Mouse (Mus musculus) kidney, postnatal 10 days (tissue): ENCODE measurements around the gene Gpr171.
"Not testable (repeated sequence)": the region's sequence is repeated elsewhere in the genome, so short reads cannot be mapped to it uniquely, and the experiment has no call there.

ENCODE experiments used
- DNase-seq: peaks from one replicate; pipeline ENCODE4 v3.0.0; 2021; ENCODE audit warnings: mixed read lengths

Gene Gpr171

DNA sequence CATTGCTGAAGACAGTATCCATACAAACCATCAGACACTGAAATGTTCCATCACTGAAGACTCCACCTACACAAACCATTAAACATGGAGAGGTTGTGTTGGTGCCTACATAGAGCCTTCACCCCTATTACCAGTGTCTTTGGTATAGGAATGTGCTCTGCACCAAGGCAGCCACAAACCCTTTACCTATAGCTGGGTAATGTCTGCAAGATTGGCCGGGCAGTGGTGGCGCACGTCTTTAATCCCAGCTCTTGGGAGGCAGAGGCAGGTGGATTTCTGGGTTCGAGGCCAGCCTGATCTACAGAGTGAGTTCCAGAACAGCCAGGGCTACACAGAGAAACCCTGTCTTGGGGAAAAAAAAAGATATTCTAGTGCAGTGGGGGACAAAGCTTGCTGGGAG, 11.7 kb upstream of the Gpr171 start:
- DNase-seq = not testable (repeated sequence)

DNA sequence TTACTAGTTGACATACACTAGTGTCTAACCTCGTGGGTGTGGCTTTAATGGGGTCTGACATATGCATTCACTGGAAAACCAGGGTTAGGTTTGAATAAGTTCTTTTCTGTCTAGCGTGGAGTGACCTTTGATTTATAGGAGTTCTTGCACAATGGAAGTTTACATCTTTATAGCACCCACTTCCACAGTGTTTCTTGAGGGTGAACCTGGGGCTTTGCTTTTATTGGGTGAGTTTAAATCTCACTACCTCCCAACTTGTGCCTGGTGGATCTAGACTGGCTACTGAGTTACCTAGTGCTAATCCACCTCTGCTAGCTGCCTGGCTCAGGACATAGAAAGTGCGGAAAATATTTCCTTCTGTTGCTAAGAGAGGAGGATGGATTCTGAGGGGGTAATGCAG, 10.3 kb upstream of the Gpr171 start:
- DNase-seq = no peak

- DNase-seq = not testable (repeated sequence)
Measured at GRCm38 (mm10) chr3:59109834-59110233, 8.2 kb upstream of the Gpr171 start.

DNA sequence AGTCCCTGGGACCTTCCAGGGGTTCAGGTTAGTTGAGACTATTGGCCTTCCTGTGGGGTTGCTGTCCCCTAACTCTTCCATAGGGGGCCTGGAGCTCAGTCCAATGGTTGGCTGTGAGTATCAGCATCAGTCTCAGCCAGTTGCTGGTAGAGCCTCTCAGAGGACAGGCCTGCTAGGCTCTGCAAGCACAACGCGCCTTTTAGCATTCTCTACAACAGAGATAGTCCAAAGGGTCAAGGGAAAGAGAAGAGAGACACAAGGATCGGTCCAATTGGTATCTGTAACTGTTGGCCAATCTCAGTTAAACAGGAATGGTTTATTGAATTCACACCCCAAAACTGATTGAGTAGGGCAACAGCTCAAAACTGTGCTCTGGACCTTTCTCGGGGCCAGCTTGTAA, 5.8 kb upstream of the Gpr171 start:
- DNase-seq = no peak

DNA sequence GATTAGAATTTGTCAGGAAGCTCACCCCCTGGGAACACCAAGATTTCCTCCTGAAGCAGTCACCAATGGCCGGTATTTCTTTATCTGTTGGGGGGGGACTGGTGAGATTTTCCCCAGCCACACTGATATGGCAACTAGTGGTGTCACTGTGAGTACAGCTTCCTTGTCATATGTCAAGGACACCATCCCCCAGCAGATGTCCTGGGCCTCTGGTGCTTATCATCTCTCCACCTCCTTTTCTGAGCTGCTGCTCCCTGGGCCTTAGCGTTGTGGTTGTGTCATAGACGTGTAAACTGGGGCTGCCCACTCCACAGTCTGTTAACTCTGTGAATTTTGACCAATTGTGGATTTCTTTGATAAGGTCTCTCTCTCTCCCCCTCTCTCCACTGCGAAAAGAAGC, 2.8 kb upstream of the Gpr171 start:
- no peak for DNase-seq

- no peak for DNase-seq
Measured at GRCm38 (mm10) chr3:59102146-59102545, 525 bp upstream of the Gpr171 start.

DNA sequence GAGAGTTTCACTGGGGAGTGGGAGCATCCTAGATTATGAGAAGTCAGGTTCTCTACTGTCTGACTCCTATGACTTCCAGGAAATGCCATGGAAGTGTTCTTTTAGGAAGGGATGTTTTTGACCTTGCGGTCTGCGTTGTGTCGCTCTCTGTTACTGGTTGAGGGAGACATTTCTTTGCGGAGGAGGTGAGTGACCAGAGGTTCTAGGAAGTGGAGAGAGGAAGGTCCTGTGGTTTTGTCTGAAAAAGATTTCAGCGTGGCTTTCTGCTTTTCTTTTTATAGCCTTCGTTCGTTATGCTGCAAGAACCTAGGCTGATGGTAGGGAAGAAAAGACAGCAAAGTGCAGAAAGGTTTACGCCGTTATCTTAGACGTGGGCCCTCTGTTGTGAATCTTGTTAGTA, 3.1 kb downstream of the Gpr171 start:
- no peak for DNase-seq

DNA sequence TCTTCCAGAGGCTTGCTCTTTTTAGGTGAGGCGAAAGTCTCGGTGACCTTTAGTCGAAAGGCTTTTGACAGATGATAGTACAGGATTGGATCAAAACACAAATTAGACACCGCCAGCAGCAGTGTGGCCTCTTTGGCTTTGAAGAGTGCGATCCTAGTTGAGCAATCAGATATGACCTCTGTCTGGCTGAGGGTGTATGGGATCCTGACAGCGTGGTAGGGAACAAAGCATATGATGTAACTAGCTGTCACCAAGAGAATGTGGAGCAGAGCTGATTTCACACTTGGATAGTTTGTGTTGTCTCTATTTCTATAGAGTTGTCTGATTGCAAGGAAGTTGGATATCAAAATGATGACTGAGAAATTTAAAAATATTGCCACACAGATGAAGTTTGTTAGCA, 4.2 kb downstream of the Gpr171 start:
- DNase-seq = no peak

- DNase-seq = no peak
Measured at GRCm38 (mm10) chr3:59092702-59093101, 8.9 kb downstream of the Gpr171 start.

- no peak for DNase-seq
Measured at GRCm38 (mm10) chr3:59080919-59081318, 20.7 kb downstream of the Gpr171 start.

DNA sequence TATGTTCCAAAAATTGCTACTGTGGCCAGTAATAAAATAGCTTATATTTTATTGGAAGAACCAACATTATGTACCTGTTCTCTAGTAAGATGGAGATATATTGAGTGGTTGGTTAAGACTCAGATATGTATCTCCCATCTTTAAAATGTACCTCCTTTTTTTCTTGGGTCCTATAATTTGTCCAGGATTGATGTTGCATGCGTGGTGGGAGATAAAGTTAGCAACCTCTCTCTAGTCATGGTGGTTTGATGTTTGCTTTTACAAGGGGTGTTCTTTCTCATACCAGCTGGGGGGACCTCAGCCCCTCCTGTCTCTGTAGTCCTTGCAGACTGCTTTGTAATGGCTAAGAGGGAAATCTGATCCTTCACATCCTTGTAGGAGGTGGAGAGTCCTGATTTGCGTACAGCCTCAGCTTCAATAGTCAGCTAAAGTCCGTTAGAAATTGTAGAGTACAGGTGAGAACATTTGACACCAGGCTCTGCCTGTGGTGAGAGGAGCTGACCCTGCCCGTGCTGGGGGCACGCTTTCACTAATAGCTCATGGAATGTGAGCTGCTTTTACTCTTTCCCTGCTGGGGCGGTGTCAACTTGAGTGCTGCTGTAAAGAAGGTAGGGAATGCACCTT, 21.2 kb downstream of the Gpr171 start:
- no peak for DNase-seq

GRCm38 (mm10) chr3:59079327-59079726, 22.3 kb downstream of the Gpr171 start:
- DNase-seq = peak; percentile 60

DNA sequence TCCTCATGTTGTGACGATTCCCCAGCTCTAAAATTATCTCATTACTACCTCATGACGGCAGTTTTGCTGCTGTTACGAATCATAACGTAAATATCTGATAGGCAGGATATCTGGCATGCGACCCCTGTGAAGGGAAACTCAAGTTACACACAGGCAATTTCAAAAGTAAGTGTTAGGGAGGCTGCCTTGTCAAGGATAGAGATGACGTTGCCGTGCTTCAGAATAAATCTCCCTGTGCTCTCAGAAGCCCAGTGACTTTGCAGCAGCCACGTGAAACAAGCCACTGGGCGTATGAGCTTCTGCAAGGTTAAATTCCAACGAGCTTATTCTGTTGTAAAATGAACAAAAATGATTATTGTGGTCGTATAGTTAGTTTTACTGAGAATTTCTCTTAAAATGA, 23.0 kb downstream of the Gpr171 start:
- no peak for DNase-seq

DNA sequence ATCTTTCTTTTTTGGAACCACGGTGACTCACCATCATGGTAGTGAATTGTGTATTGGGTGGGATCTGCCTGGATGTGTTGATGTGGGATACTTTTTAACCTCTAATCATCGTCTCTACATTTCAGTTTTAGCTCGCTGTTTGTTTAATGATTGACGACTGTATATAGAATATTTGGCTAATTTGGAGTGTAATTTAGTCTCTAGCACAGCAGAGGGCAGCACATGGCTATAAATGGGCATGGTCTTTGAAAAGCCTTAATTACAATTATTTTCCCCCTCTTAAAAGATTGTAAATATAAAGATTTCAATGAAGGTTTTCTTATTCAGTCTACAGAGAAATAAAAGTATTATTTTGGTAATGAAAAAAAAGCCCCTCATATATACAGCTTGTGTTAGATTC, 24.3 kb downstream of the Gpr171 start:
- DNase-seq = no peak

GRCm38 (mm10) chr3:59069071-59069470, 32.5 kb downstream of the Gpr171 start:
- not testable (repeated sequence) for DNase-seq

GRCm38 (mm10) chr3:59066558-59067294, 34.9 kb downstream of the Gpr171 start:
- no peak for DNase-seq

DNA sequence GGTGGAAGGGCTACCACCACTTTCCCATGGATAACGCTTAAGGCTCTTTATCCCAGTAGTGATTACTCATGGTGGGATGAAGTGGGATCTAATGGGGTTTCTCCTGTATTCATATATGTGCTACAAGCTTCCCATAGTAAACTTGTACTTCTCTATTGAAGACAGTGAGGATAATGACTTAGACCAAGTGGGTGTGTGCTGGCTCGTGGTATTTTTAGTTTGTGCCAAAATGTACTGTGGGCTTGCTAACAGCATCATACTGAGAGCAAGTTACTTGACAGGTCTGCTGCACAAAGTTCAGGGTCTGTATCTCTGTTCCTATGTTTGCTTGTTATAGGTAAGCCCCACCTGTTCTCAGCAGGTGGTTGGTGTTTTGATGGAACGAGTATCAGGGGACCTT, 35.7 kb downstream of the Gpr171 start:
- DNase-seq = no peak

- no peak for DNase-seq
Measured at GRCm38 (mm10) chr3:59063431-59063830, 38.2 kb downstream of the Gpr171 start.

- DNase-seq = no peak
Measured at GRCm38 (mm10) chr3:59062141-59062540, 39.5 kb downstream of the Gpr171 start.

GRCm38 (mm10) chr3:59060131-59060530, 41.5 kb downstream of the Gpr171 start:
- DNase-seq = peak; percentile 40

- peak; percentile 74 for DNase-seq
Measured at GRCm38 (mm10) chr3:59059022-59059541, 42.5 kb downstream of the Gpr171 start.

- no peak for DNase-seq
Measured at GRCm38 (mm10) chr3:59054834-59055535, 46.6 kb downstream of the Gpr171 start.
